Mouse (Mus musculus) bone marrow, adult 2 months (tissue): ENCODE results near the gene Zfp39.

ENCODE experiments used
- CTCF ChIP-seq: fragments of 200-500 bp; IDR thresholded peaks from 2 replicates; pipeline ENCODE4 v1.5.1; 2011; ENCODE audit warnings: low read length, control low read depth; ENCODE audit not compliant: control insufficient read depth, insufficient read depth
- POLR2A ChIP-seq: fragments of 200-500 bp; IDR thresholded peaks from 2 replicates; pipeline ENCODE4 v1.6.1; 2011; ENCODE audit warnings: low read depth, mild to moderate bottlenecking, control low read depth, low read length, borderline replicate concordance; ENCODE audit not compliant: control insufficient read depth

GRCm38 (mm10) chr11:58847636-58848035 lies 56.4 kb downstream of the Zfp39 start:
- TF ChIP-seq POLR2A (no peak), CTCF (no peak)
